Mouse (Mus musculus): ENCODE measurements around the gene Clrn3. TPM values are rescaled to one million over a fixed set of nuclear protein-coding genes. Genes with fewer than 3 reads are reported as not detected.

The Clrn3 gene
- total and polyA plus RNA-seq, 2 experiments from 2014 or later: not detected

- Histone ChIP-seq H3K36me3 (ENCODE audit: insufficient read depth, low read length) (no peaks in the 10 kb centered on the region), H3K4me2 (ENCODE audit: low read depth, low read length) (no peak overlapping the region), H3K27me3 (ENCODE audit: insufficient read depth, low read length) (no peaks in the 10 kb centered on the region), H3K4me3 (ENCODE audit: low read length) (no peak overlapping the region), H3K9me3 (ENCODE audit: low read length) (no peaks in the 10 kb centered on the region), H3K4me1 (ENCODE audit: insufficient read depth, low read length) (peaks cover 6% of the 10 kb centered on the region; the same call in 1 of the 2 replicates), H3K9ac (replicated peaks; ENCODE audit: low read length) (no peak overlapping the region), H3K27ac (no peak overlapping the region)
- 90% methylated on average over 5 of the region's 5 CpGs for WGBS
- DNase-seq (ENCODE audit: low spot score) (no peak), ATAC-seq (no peak)
- TF ChIP-seq CTCF (IDR thresholded peaks at IDR 0.05; ENCODE audit: low read depth): no peak
These were observed 58.1 kb downstream of the Clrn3 start for GRCm38 (mm10) chr7:135470319-135470718.

- Histone ChIP-seq H3K4me1 (ENCODE audit: insufficient read depth, low read length) (peaks cover 6% of the 10 kb centered on the region; the same call in 1 of the 2 replicates), H3K4me3 (ENCODE audit: low read length) (no peak overlapping the region), H3K9ac (replicated peaks; ENCODE audit: low read length) (no peak overlapping the region), H3K27ac (no peak overlapping the region), H3K4me2 (ENCODE audit: low read depth, low read length) (no peak overlapping the region), H3K9me3 (ENCODE audit: low read length) (no peaks in the 10 kb centered on the region), H3K27me3 (ENCODE audit: insufficient read depth, low read length) (no peaks in the 10 kb centered on the region), H3K36me3 (ENCODE audit: insufficient read depth, low read length) (no peaks in the 10 kb centered on the region)
- ATAC-seq (no peak), DNase-seq (ENCODE audit: low spot score) (no peak)
- WGBS: 50% methylated on average over 7 of the region's 7 CpGs
- no peak for TF ChIP-seq CTCF (IDR thresholded peaks at IDR 0.05; ENCODE audit: low read depth)
These were observed 59.8 kb downstream of the Clrn3 start for GRCm38 (mm10) chr7:135468631-135469030.

- TF ChIP-seq CTCF (IDR thresholded peaks at IDR 0.05; ENCODE audit: low read depth): no peak
- no peak overlapping the region for H3K4me3 ChIP-seq (ENCODE audit: low read length)
- H3K27me3 ChIP-seq (ENCODE audit: insufficient read depth, low read length): no peaks in the 10 kb centered on the region
- DNase-seq (ENCODE audit: low spot score): peak; percentile 62
- H3K4me1 ChIP-seq (ENCODE audit: insufficient read depth, low read length): peaks cover 6% of the 10 kb centered on the region; the same call in 1 of the 2 replicates
- peak overlapping the region; percentile 51; the same call in 1 of the 2 replicates for H3K27ac ChIP-seq
- H3K4me2 ChIP-seq (ENCODE audit: low read depth, low read length): peak overlapping the region; percentile 39
- WGBS: 9% methylated on average over 12 of the region's 12 CpGs
- no peaks in the 10 kb centered on the region for H3K36me3 ChIP-seq (ENCODE audit: insufficient read depth, low read length)
- H3K9me3 ChIP-seq (ENCODE audit: low read length): no peaks in the 10 kb centered on the region
- no peak overlapping the region; the same call in 1 of the 2 replicates for H3K9ac ChIP-seq (replicated peaks; ENCODE audit: low read length)
- ATAC-seq: peak; percentile 78
These were observed 63.2 kb downstream of the Clrn3 start for GRCm38 (mm10) chr7:135465293-135465692.

- H3K36me3 ChIP-seq (ENCODE audit: insufficient read depth, low read length): no peaks in the 10 kb centered on the region
- H3K27ac ChIP-seq: no peak overlapping the region
- 0 out of 2 replicates have a peak, but pooled peaks have one; percentile 51 for ATAC-seq
- no peak overlapping the region for H3K4me2 ChIP-seq (ENCODE audit: low read depth, low read length)
- peak; percentile 85 for TF ChIP-seq CTCF (IDR thresholded peaks at IDR 0.05; ENCODE audit: low read depth)
- no peak overlapping the region for H3K9ac ChIP-seq (replicated peaks; ENCODE audit: low read length)
- no peaks in the 10 kb centered on the region for H3K9me3 ChIP-seq (ENCODE audit: low read length)
- DNase-seq (ENCODE audit: low spot score): peak; percentile 85
- H3K4me1 ChIP-seq (ENCODE audit: insufficient read depth, low read length): peaks cover 6% of the 10 kb centered on the region; the same call in 1 of the 2 replicates
- H3K4me3 ChIP-seq (ENCODE audit: low read length): no peak overlapping the region
- 45% methylated on average over 3 of the region's 3 CpGs for WGBS
- no peaks in the 10 kb centered on the region for H3K27me3 ChIP-seq (ENCODE audit: insufficient read depth, low read length)
These were observed 63.7 kb downstream of the Clrn3 start for GRCm38 (mm10) chr7:135464689-135465259.

MicroRNA genes within 50 kb of the gene (microRNA counts, 519-probe panel; counts per million panel counts)
- microRNA mmu-miR-1962: not detected

Small RNAs within 50 kb of the gene (microRNA-seq; reads per million reads assigned to microRNA genes)
- gene Mir1962: 0 reads per million in 2 experiments

Other genes with a start within 250 kb of the Clrn3 start
- 0.21 TPM in 1 of 2 replicates, not detected in the other for gene Foxi2, start 118.3 kb downstream of the Clrn3 start, total RNA-seq (2014; rRNA removed)
- gene Foxi2, start 118.3 kb downstream of the Clrn3 start, polyA plus RNA-seq (2015; fragmentation: Nextera tagmentation; extraction: Ambion mirVana): 0.06 TPM in 1 of 2 replicates, not detected in the other
- 12.4 and 13.5 TPM in 2 replicates for gene Ptpre, start 8.8 kb upstream of the Clrn3 start, total RNA-seq (2014; rRNA removed)
- 8.0 and 8.2 TPM in 2 replicates for gene Ptpre, start 8.8 kb upstream of the Clrn3 start, polyA plus RNA-seq (2015; fragmentation: Nextera tagmentation; extraction: Ambion mirVana)
- gene Mki67, start 187.7 kb upstream of the Clrn3 start, total RNA-seq (2014; rRNA removed): 17.5 and 29.4 TPM in 2 replicates
- 10.6 and 10.8 TPM in 2 replicates for gene Mki67, start 187.7 kb upstream of the Clrn3 start, polyA plus RNA-seq (2015; fragmentation: Nextera tagmentation; extraction: Ambion mirVana)

Measured in hindbrain, postnatal 0 days (tissue).